Mouse (Mus musculus): ENCODE data around the gene Ripk4. TPM values are rescaled to one million over a fixed set of nuclear protein-coding genes. Genes with fewer than 3 reads are reported as not detected.

Gene Ripk4
- polyA plus RNA-seq (2015; fragmentation: Nextera tagmentation; extraction: Ambion mirVana), result 0.13 and 0.39 TPM in 2 replicates

GRCm38 (mm10) chr16:97763061-97763989 lies at the start of gene Ripk4:
Gene Ripk4 (minus strand): TSS chr16:97763787.

Other genes starting within 250 kb of the Ripk4 start
- gene Fam3b, start 249.0 kb downstream of the Ripk4 start, polyA plus RNA-seq (2015; fragmentation: Nextera tagmentation; extraction: Ambion mirVana), result not detected in 2 replicates
- gene Tmprss2, start 152.6 kb downstream of the Ripk4 start, polyA plus RNA-seq (2015; fragmentation: Nextera tagmentation; extraction: Ambion mirVana), result 0.76 and 0.92 TPM in 2 replicates
- gene Prdm15, start 88.1 kb upstream of the Ripk4 start, polyA plus RNA-seq (2015; fragmentation: Nextera tagmentation; extraction: Ambion mirVana), result 2.3 and 3.0 TPM in 2 replicates
- 11.0 and 12.2 TPM in 2 replicates for gene C2cd2, start 198.8 kb upstream of the Ripk4 start, polyA plus RNA-seq (2015; fragmentation: Nextera tagmentation; extraction: Ambion mirVana)
- gene Zbtb21, start 198.8 kb upstream of the Ripk4 start, polyA plus RNA-seq (2015; fragmentation: Nextera tagmentation; extraction: Ambion mirVana), result 6.1 and 9.8 TPM in 2 replicates
- gene B230307C23Rik, start 233.5 kb upstream of the Ripk4 start, polyA plus RNA-seq (2015; fragmentation: Nextera tagmentation; extraction: Ambion mirVana), result 50.3 and 56.2 TPM in 2 replicates

All from adrenal gland, postnatal 0 days (tissue).